Mouse (Mus musculus) heart, embryonic 11.5 days (tissue): ENCODE measurements at regions not wholly inside any gene's neighbourhood (a gene's known extent, or its start where the extent isn't known, plus 50 kb on each side); places are given as distances from the start of the nearest gene placed in this dataset.
A peak's percentile ranks its signal among the peaks of the same experiment; 100 is the strongest.

Source experiments
- ATAC-seq: fragments of 200-750 bp; cut with Nextera tagmentation; replicated peaks from 2 replicates; pipeline ENCODE4 v1.8.0; 2017; ENCODE audit warnings: moderate library complexity; ENCODE audit not compliant: insufficient number of reproducible peaks, low FRiP score, low TSS enrichment
- H3K27ac ChIP-seq: fragments of 300-500 bp; sonication (generic); 2 replicates; pipeline ENCODE4 v1.5.1; 2014; ENCODE audit warnings: mild to moderate bottlenecking, low read depth, low read length
- H3K27me3 ChIP-seq: fragments of 300-500 bp; sonication (generic); 2 replicates; pipeline ENCODE4 v1.6.1; 2014; ENCODE audit warnings: mild to moderate bottlenecking, low read length, mixed read lengths; ENCODE audit not compliant: control insufficient read depth, insufficient read depth
- H3K36me3 ChIP-seq: fragments of 300-500 bp; sonication (generic); 2 replicates; pipeline ENCODE4 v1.6.1; 2014; ENCODE audit warnings: mild to moderate bottlenecking, low read length, moderate library complexity, mixed read lengths; ENCODE audit not compliant: control insufficient read depth, insufficient read depth
- H3K4me1 ChIP-seq: fragments of 300-500 bp; sonication (generic); 2 replicates; pipeline ENCODE4 v1.6.1; 2014; ENCODE audit warnings: low read length; ENCODE audit not compliant: control insufficient read depth, insufficient read depth
- H3K4me2 ChIP-seq: fragments of 300-500 bp; sonication (generic); 2 replicates; pipeline ENCODE4 v1.6.1; 2014; ENCODE audit warnings: mild to moderate bottlenecking, moderate library complexity
- H3K4me3 ChIP-seq: fragments of 300-500 bp; sonication (generic); 2 replicates; pipeline ENCODE4 v1.5.1; 2014; ENCODE audit warnings: low read depth, low read length
- H3K9ac ChIP-seq: fragments of 300-500 bp; sonication (generic); 2 replicates; pipeline ENCODE4 v1.6.1; 2014; ENCODE audit warnings: mild to moderate bottlenecking, low read depth, low read length, moderate library complexity
- H3K9me3 ChIP-seq: fragments of 300-500 bp; sonication (generic); replicated peaks from 2 replicates; pipeline ENCODE4 v1.6.1; 2016; ENCODE audit warnings: low read length; ENCODE audit not compliant: control insufficient read depth
- WGBS: fragments of 180-500 bp; shearing (Covaris S2); extraction: QIAGEN DNeasy Blood & Tissue Kit; methylation state at CpG from one replicate; pipeline ENCODE4 v1.1.7; 2014; ENCODE audit not compliant: insufficient replicate concordance; 5-methylcytosine and 5-hydroxymethylcytosine counted together

GRCm38 (mm10) chr6:7306956-7307355 is 247.7 kb upstream of the Tac1 start:
- no peaks in the 10 kb centered on the region for H3K9me3 ChIP-seq
- H3K4me3 ChIP-seq = no peak overlapping the region
- no peak overlapping the region for H3K4me2 ChIP-seq
- H3K27ac ChIP-seq = no peak overlapping the region
- 71% methylated on average over 1 of the region's 1 CpGs for WGBS
- no peak overlapping the region for H3K9ac ChIP-seq
- H3K4me1 ChIP-seq = no peaks in the 10 kb centered on the region
- H3K27me3 ChIP-seq = no peaks in the 10 kb centered on the region
- H3K36me3 ChIP-seq = no peaks in the 10 kb centered on the region
- no peak for ATAC-seq

- Histone ChIP-seq H3K4me3 (no peak overlapping the region), H3K27me3 (no peaks in the 10 kb centered on the region), H3K4me2 (no peak overlapping the region), H3K36me3 (no peaks in the 10 kb centered on the region), H3K9ac (no peak overlapping the region), H3K9me3 (no peaks in the 10 kb centered on the region), H3K27ac (no peak overlapping the region), H3K4me1 (no peaks in the 10 kb centered on the region)
- 80% methylated on average over 3 of the region's 3 CpGs for WGBS
- no peak for ATAC-seq
These were observed 241.2 kb upstream of the Tac1 start for GRCm38 (mm10) chr6:7313496-7313895.

DNA sequence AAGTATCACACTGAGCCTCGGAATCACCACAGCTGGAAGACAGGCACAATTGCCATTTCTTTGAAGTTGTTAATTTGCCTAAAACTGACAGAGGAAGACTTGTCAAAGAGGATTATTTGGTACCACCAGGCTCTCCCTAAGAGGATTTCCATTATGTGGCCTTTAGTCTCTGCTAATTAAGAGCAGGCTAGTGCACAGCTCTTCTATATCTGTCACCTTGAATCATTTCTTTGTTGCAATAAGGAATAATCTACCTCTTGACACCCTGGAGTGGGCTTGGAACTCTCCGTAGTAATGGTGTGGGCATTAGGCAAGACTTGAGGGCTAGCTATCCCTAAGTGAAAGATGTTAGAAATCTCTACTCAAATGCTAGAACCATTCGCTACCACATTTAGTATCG is 227.7 kb upstream of the Tac1 start:
- Histone ChIP-seq H3K4me2 (no peak overlapping the region), H3K9me3 (no peaks in the 10 kb centered on the region), H3K27me3 (no peaks in the 10 kb centered on the region), H3K4me3 (no peak overlapping the region), H3K27ac (no peak overlapping the region), H3K4me1 (no peaks in the 10 kb centered on the region), H3K9ac (no peak overlapping the region), H3K36me3 (no peaks in the 10 kb centered on the region)
- WGBS = 52% methylated on average over 4 of the region's 4 CpGs
- ATAC-seq = no peak

- no peak overlapping the region for H3K27ac ChIP-seq
- WGBS = 50% methylated on average over 2 of the region's 2 CpGs
- H3K4me2 ChIP-seq = no peak overlapping the region
- no peak for ATAC-seq
- no peaks in the 10 kb centered on the region for H3K9me3 ChIP-seq
- no peaks in the 10 kb centered on the region for H3K4me1 ChIP-seq
- no peaks in the 10 kb centered on the region for H3K36me3 ChIP-seq
- no peak overlapping the region for H3K9ac ChIP-seq
- no peak overlapping the region for H3K4me3 ChIP-seq
- no peaks in the 10 kb centered on the region for H3K27me3 ChIP-seq
These were observed 198.0 kb upstream of the Tac1 start for GRCm38 (mm10) chr6:7356634-7357033.

DNA sequence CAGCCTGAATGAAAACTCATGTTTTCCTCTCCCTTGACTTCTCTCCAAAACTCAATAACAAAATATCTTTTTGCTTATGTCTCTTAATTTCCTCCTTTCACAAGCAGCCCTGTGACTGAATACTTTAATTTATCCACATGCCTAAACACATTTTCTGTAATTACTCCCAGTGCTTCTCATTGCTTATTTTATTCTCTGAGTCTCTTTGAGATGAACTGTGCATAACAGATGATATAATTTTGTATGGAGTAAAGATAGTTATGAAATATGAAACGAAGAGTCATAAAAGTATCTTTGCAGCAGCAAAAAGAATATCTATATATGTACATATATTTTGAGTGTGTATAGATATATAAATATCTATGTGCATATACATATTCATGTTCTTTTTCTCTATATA is 187.5 kb upstream of the Tac1 start:
- 68% methylated on average over 1 of the region's 1 CpGs for WGBS
- H3K4me1 ChIP-seq = no peaks in the 10 kb centered on the region
- H3K27ac ChIP-seq = no peak overlapping the region
- H3K4me2 ChIP-seq = no peak overlapping the region
- no peaks in the 10 kb centered on the region for H3K36me3 ChIP-seq
- H3K9me3 ChIP-seq = no peaks in the 10 kb centered on the region
- ATAC-seq = no peak
- no peak overlapping the region for H3K9ac ChIP-seq
- no peak overlapping the region for H3K4me3 ChIP-seq
- H3K27me3 ChIP-seq = no peaks in the 10 kb centered on the region

DNA sequence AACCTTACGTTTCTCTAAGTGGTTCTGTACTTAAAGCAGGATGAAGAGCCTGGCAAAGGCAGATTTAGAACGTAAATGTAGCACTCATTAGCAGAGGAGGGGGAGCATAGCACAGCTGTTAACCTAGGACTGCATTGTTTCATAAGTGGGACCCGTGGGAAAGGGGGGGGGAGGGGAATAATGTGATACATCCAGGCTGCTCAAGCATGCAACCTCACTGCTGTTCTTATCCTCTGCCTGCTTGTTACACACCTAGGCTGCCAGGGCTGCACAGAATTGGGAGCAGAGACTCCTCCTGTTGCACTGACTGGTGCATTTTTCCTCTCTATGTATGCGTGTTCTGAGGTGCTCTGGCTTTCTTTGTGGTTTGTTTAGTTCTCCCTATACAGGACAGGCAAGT is 180.1 kb upstream of the Tac1 start:
- WGBS = 38% methylated on average over 4 of the region's 4 CpGs

DNA sequence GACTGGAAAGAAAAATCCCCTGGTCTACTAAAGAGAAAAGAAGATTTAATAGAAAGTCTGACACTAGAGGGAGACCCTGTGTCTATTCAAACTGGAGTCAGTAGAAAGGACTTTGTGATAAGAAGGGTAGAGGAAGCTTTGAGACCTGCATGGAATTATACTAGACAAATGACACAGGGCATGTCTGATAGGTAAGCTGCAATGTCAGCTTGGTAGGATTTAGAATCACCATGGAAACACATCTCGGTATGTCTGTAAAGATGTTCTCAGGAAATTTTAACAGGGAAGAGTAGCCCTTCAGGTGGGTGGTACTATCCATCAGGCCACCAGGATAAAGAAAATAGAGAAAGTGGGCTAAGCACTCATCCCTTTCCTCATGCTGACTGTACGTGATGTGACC is 178.8 kb upstream of the Tac1 start:
- ATAC-seq = no peak
- Histone ChIP-seq H3K9ac (no peak overlapping the region), H3K4me1 (peaks cover 4% of the 10 kb centered on the region; the same call in 1 of the 2 replicates), H3K27ac (no peak overlapping the region), H3K9me3 (no peaks in the 10 kb centered on the region), H3K36me3 (no peaks in the 10 kb centered on the region), H3K27me3 (no peaks in the 10 kb centered on the region), H3K4me2 (no peak overlapping the region), H3K4me3 (no peak overlapping the region)
- WGBS = 73% methylated on average over 2 of the region's 2 CpGs

More for the DNA sequence above, 180.1 kb upstream of the Tac1 start:
- H3K27me3 ChIP-seq = no peaks in the 10 kb centered on the region
- H3K36me3 ChIP-seq = no peaks in the 10 kb centered on the region
- H3K27ac ChIP-seq = no peak overlapping the region
- ATAC-seq = 0 out of 2 replicates have a peak, but pooled peaks have one; percentile 49
- peaks cover 4% of the 10 kb centered on the region; the same call in 1 of the 2 replicates for H3K4me1 ChIP-seq
- no peak overlapping the region for H3K4me2 ChIP-seq
- H3K9me3 ChIP-seq = no peaks in the 10 kb centered on the region
- no peak overlapping the region for H3K4me3 ChIP-seq
- no peak overlapping the region for H3K9ac ChIP-seq

GRCm38 (mm10) chr6:7378651-7379050 is 176.0 kb upstream of the Tac1 start:
- Histone ChIP-seq H3K9me3 (no peaks in the 10 kb centered on the region), H3K36me3 (no peaks in the 10 kb centered on the region), H3K9ac (no peak overlapping the region), H3K4me1 (peaks cover 4% of the 10 kb centered on the region; the same call in 1 of the 2 replicates), H3K27ac (no peak overlapping the region), H3K27me3 (no peaks in the 10 kb centered on the region), H3K4me3 (no peak overlapping the region), H3K4me2 (no peak overlapping the region)
- ATAC-seq = no peak
- 53% methylated on average over 5 of the region's 5 CpGs for WGBS

DNA sequence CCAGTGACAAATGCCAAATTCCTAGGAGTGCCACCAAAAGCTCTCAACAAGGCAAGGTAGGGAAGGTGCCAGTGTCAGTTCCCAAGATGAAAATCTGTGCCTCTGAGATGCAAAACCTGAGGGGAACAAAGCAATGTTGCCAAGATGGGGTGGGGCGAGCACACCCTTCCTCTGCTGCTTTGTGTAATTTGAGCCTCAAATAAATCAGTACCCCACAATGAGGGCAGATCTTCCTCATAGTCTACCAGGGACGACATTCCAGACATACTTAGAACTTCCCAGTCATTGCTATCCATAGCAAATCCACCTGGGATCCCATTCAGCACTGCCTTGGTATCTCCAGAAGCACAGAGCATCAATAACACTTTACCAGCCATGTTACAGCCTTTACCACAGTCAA is 129.9 kb upstream of the Tac1 start:
- Histone ChIP-seq H3K27me3 (no peaks in the 10 kb centered on the region), H3K9me3 (no peaks in the 10 kb centered on the region), H3K4me1 (no peaks in the 10 kb centered on the region), H3K4me2 (no peak overlapping the region), H3K4me3 (no peak overlapping the region), H3K36me3 (no peaks in the 10 kb centered on the region), H3K27ac (no peak overlapping the region), H3K9ac (no peak overlapping the region)
- no peak for ATAC-seq
- WGBS = 34% methylated on average over 2 of the region's 2 CpGs
